Mouse (Mus musculus) E14TG2a.4 (cell line): ENCODE results near the gene Cped1.

Experiments used
- CTCF ChIP-seq: conservative IDR thresholded peaks from 2 replicates; pipeline ENCODE4 v1.5.1; 2014; ENCODE audit warnings: low read length
- NANOG ChIP-seq: IDR thresholded peaks from 2 replicates; pipeline ENCODE4 v1.6.1; 2014; ENCODE audit warnings: borderline replicate concordance, low read length, mixed read lengths
- POU5F1 ChIP-seq: IDR thresholded peaks from 2 replicates; pipeline ENCODE4 v1.6.1; 2014; ENCODE audit warnings: low read length, borderline replicate concordance

GRCm38 (mm10) chr6:22212158-22212557, 226.4 kb downstream of the Cped1 start:
- no peak for TF ChIP-seq CTCF
- TF ChIP-seq NANOG = no peak
- TF ChIP-seq POU5F1 = no peak
